Mouse (Mus musculus) urinary bladder, postnatal 25 days (tissue): ENCODE data around the gene Serinc1.

Experiments used
- DNase-seq: peaks from one replicate; pipeline ENCODE4 v3.0.0; 2022; ENCODE audit warnings: low spot score

Gene Serinc1

GRCm38 (mm10) chr10:57485908-57486541 lies 46.3 kb downstream of the Serinc1 start, which contains the start of gene Hsf2:
TSS of gene Hsf2 (plus strand) at chr10:57486385.
- DNase-seq, result peak; percentile 89

- DNase-seq, result no peak
Measured at GRCm38 (mm10) chr10:57484741-57485140, 47.6 kb downstream of the Serinc1 start.

- DNase-seq, result no peak
Measured at GRCm38 (mm10) chr10:57481717-57482116, 50.6 kb downstream of the Serinc1 start.

GRCm38 (mm10) chr10:57477121-57477843 lies 55.0 kb downstream of the Serinc1 start:
- DNase-seq, result no peak
